Mouse (Mus musculus): ENCODE results near the gene Wnt5a.

Wnt5a gene

DNA sequence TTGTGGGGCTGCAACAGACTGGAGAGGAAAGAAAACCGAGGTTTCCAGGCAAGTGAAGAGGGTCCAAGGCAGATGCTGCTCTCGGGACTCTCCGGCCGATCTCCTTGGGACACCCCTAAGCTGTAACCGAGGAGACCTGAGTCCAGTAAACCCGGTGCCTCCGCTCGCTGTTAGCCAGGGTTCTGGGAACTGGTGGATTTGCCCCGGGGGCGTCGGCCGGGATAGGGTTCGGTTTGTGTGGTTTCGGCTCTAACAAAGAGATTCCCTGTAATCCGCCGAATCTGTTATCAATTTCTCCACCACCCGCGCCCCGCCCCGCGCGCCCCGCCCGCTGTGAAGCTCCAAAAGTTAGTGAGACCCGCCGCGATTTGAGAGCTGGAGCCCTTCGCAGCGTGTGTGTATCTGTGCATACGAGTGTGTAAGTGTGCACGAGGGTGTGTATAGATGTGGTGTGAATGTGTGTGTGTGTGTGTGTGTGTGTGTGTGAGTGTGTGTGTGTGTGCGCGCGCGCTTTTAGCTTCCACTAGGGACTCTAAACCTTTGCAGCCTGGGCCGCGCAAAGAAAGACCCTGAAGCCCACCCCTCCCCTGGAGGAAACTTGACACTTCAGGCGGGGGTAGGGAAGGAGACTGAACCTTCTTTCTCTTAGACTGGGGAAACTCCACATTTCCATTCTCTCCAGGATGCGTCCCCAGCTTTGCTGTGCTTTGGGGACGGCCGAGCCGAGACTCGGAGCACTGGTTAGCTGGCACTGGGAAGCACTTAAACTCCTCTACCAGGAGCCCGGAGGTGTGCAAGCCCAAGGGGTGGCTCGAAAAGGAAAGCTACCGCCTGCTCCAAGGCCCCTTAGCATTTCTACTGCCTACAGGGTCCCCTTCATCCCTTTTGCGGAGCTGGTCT lies 5.1 kb downstream of the Wnt5a start:
- DNase-seq: peak; percentile 4

DNA sequence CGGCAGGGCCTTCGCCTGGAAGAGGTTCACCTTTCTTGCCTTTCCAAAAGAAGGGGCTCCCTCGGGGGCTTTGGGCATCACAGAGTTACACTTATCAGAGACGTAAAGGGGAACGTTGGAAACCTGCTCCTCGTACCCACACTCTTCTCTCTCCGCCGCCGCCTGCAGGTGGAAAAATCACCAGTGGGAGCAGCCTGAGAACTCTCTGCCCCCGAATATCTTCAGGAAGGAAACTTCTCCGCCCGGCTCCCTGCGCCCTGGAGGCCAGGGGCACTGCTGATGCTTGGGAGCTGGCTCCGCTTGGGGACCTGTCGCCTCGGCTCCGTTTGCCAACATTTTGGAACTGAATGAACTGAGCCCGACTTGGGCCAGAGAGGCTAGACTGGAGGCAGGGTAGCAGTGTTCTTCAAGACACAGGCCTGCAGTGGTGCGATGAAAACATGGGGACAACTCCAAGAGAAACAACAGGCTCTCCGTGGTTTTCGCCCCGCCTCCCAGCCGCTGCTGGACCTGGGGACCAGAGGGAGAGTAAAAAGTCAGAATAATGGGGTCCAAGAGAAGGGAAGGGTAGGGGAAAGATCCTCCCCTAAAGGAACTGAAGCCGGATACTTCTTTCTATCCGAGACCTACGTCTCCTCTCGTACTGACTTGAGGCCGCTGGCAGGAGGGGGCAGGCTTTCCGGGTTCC lies 5.9 kb downstream of the Wnt5a start:
- peak; percentile 15 for DNase-seq

DNA sequence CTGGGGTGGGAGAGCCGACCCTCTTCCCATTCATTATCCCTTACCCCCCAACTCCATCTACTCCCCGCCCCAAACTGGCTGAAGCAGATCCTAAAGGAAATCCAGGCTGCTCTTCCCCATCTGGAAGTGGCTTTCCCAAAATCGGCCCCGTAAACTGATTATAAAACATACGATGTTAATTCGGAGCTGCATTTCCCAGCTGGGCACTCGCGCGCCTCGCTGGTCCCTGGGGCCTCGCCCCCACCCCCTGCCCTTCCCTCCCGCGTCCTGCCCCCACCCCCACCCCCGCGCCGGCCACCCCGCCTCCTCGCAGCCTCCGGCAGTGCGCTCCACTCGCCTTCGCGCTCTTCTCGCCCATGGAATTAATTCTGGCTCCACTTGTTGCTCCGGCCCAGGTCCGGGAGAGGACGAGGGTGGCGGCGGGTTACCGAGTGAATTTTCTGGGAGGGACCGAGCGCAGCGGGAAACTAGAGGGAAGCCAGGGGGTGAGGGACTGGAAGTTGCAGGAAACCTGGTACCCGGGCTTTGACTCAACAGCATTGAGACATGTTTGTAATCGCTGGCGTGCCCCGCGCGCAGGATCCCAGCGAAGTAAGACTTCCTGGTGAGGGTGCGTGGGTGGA lies 6.6 kb downstream of the Wnt5a start:
- peak; percentile 9 for DNase-seq

DNA sequence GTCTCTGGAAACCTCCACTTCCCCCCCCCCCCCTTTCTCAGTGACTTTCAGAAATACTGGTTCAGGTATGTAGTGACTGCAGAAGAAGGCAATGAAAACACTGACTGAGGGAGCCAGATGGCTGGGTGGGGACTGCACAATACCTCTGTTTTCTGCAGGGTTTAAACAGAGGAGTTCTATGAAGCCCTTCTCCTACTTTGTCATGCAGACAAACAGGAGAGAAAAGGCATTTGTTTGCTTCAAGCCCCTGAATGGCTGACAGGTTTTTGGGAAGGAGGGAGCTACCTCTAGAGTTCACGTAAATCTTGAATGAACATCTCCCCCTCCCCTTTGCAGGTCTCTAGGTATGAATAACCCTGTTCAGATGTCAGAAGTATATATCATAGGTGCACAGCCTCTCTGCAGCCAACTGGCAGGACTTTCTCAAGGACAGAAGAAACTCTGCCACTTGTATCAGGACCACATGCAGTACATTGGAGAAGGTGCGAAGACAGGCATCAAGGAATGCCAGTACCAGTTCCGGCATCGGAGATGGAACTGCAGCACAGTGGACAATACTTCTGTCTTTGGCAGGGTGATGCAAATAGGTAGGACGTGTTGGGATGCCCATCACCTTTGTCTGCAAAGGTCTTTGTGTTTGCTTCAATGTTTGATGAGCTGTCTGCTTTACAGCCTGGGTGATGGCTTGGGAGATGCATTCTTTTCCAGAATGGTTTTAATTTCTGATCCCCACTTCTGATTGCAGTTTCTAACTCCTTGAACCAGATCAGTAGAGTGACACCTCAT lies 8.4 kb downstream of the Wnt5a start:
- DNase-seq: no peak

DNA sequence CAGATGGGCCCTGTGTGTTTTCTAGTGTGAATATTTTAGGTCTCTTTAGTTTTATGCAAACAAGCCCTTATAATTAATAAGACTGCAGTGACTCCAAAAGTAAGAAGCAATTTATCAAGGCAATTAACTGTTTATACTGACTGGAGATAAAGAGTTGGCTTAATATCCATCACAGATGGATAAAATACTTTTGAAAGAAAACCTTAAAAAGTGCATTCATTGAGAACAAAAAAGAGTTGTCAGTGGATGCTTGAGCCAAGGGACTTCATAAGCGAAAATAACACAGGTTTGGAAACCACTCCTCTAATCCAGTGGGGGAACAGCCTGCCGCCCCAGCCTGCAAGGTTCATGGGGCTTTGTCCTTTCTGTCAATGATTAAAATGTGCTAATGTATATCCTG lies 9.6 kb downstream of the Wnt5a start:
- DNase-seq: no peak

DNA sequence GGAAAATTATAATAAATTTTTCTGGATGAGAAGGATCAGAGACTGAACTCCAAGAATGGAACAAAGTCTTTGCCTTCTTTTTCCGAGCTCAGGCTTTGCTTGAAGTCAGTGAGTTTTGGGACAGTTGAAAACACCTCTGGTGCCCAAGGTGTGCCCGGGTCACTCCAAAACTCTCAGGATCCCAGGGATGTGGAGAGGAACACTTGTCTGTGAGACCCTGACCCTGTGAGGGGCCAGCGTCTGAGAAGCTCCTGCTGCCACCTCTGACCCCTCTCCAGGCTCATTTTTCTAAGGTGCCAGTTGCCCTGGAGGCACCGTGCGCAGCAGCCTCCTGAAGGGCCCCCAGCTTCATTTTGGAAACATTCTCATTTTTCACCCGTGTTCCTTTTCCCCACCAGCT lies 10.8 kb downstream of the Wnt5a start:
- DNase-seq: no peak

DNA sequence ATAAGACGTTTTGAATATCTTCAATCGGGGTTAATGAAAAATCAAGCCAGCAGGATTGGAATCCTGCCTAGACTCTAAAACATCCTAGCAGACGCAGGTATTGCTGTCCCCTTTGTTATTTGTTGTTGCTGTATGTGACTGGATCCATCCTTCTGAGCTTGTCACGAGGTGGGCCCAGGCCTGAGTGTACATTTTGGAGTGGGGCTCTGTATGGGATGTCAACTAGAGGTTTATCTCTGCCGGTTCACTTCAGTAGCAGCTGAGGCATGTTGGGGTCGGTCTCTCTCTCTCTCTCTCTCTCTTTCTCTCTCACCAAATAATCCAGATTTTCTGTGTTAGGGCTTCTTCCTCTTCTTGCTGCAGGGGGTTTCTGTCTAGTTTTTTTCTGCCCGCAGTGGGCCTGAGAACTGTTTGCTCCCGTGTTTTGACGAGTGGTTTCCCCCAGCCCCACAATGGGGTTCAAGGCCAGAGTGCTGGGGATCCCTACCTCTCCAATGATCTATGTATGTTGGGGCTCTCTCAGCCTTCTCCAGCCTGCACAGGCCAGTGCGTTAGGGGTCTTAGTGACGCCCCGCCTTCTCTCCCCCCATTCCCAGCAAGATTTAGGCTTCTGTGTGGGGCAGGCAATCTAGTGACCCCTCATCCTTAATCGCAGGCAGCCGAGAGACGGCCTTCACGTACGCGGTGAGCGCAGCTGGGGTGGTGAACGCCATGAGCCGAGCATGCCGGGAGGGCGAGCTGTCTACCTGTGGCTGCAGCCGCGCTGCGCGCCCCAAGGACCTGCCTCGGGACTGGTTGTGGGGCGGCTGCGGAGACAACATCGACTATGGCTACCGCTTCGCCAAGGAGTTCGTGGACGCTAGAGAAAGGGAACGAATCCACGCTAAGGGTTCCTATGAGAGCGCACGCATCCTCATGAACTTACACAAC lies 13.3 kb downstream of the Wnt5a start:
- no peak for DNase-seq

DNA sequence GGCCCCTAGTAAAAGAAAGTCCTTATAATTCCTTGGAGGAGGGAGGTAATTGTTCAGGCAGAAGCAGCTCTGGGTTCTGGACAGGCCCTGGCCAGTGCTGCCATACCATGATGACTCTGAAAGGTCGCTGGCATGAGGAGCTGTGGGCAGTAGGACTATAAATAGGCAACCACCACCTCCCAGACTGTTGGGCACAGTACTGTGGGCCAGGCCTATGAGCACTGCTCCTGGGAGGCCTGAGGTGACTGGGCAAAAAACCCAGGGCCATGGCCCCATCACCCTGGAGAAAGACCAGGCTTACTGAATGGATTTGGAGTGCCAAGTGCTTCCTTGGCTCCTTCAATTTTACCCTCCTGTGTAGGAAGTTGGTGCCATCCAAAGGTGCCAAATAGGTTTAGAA lies 16.6 kb downstream of the Wnt5a start:
- DNase-seq: no peak

DNA sequence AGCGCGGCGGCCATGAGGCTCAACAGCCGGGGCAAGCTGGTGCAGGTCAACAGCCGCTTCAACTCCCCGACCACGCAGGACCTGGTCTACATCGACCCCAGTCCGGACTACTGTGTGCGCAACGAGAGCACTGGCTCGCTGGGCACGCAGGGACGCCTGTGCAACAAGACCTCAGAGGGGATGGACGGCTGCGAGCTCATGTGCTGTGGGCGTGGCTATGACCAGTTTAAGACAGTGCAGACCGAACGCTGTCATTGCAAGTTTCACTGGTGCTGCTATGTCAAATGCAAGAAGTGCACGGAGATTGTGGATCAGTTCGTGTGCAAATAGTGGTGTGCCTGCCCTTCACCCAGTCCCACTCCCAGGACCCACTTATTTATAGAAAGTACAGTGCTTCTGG lies 18.1 kb downstream of the Wnt5a start:
- DNase-seq: no peak

DNA sequence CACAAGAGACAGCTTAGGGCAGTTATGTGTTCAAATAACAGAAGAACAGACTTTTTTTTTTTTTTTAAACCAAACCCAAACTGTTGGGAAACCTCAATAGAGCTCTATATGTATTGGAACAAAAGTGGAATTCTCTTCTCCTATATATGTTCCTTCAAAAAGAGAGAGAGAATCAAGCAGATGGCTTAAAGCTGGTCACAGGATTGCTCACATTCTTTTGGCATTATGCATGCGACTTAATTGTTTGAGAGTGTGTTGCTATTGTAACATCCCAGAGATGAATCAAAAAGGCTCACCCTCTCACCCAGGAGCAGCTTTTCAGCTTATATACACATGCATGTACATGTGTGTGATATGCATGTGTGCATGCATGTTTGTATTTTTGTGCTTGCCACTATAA lies 21.0 kb downstream of the Wnt5a start:
- DNase-seq: no peak

DNA sequence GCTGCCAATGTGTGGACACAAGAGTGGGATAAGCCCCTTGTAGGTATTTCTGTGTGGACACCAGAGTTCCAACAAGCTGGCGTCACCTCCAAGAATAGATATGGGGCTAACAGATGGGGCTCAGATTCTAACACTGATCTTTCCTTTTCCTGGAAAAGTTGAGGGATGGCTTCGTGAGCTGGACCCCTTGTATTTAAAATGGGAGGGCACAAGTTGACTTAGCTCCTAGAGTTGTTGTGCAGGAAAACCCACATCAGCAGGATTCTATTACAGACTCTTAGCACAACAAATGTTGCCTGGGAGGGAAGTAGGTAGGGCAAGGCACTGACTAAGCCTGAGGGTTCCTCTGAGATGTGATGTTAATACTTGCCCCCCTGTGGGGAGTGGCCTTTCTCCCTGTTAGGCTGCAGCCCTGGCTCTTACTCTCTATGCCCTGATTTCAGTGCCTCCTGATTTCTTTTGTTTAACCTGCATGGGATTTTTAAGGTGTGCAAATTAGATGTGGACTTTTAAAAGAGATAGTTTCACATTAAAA lies 23.7 kb downstream of the Wnt5a start:
- DNase-seq: no peak

DNA sequence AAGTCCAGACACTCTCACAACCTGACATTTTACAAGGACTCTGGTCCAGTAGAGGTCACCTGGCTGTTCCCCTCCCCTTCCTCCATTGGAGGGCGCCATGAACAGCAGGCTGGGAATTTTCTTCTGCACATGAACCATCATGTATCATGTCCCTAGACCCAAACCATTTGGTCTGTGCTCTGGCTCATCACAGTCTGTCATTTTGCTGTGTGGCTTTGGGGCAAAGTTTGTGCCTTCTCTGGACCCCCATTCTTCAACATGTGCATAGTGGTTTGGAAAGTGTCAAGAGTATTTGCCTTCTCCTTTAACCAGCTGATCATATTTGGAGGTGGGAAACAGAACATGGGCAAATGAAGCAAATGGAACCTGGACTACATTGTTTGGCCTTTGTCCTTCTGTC lies 27.0 kb downstream of the Wnt5a start:
- no peak for DNase-seq

DNA sequence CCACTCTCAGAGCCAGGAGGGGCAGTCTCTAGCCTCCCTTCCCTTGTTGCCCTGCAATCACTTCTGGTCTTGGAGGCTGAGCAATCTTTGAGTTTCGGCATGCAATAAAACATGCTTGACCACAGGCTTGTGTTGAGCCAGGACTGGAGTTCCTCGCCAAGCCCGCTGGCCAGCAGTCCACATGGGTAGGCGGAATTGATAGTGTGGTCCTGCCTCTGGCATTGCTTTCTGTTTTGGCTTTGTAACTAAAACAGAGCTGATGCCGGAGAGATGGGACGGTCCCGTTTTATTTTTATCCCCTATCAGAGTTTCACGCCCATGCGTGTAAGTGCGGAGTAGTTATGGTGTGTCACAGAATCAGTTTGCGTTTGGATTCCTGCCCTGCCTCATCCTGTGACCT lies 28.4 kb downstream of the Wnt5a start:
- DNase-seq: peak; percentile 55

DNA sequence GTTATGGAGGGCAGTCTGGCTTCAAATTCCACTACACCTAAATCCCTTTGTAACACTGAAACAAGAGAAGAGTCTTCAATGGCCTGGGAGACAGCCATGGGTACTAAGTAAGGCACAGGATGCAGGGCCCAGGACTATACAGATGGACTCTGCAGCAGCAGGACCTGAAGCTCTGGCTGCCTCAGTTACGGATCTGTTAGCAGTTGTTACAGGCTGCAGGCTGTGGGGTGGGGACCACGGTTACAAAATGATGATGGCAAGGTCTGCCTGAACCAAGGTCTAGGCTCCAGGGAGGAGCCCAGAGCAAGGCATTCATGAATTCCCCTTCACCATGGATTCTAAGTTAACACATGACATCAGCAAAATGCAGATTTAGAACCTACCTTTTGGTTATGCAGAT lies 29.3 kb downstream of the Wnt5a start:
- DNase-seq: no peak

DNA sequence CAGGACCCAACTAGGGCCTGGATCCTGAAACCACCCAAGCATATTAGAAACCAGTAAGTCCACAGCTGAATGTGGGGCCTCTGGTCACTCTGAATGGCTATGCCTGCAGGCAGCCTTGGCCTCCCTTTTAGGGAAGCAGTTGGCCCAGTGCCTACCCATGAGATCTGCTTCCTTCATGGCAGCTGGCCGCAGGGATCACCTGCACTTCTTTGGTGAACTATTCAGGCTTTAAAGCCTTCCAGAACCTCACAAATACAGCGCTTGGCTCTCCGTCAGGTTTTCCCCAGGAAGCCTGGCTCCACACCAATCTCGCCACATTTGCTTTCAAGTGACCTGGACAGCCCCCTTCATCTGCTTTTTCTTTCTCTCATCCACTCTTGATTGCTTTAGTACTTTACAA lies 31.3 kb downstream of the Wnt5a start:
- no peak for DNase-seq

DNA sequence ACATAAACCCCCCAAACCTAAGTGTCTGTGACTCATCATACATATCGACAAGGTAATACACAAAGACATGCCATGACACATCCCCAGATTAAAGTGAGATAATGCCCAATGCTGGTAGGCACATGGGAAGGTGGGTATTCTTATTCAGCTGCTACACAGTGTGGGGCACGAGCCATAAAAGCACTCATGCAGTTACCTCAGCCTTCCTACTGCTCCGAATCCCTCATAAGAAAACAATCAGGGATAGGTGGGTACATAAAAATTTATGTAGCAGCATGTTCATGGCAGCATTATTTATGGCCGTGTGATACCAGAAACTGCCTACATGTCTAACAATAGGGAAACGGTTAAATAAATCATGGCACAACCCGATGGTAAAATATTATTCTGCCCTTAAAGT lies 35.0 kb downstream of the Wnt5a start:
- no peak for DNase-seq

DNA sequence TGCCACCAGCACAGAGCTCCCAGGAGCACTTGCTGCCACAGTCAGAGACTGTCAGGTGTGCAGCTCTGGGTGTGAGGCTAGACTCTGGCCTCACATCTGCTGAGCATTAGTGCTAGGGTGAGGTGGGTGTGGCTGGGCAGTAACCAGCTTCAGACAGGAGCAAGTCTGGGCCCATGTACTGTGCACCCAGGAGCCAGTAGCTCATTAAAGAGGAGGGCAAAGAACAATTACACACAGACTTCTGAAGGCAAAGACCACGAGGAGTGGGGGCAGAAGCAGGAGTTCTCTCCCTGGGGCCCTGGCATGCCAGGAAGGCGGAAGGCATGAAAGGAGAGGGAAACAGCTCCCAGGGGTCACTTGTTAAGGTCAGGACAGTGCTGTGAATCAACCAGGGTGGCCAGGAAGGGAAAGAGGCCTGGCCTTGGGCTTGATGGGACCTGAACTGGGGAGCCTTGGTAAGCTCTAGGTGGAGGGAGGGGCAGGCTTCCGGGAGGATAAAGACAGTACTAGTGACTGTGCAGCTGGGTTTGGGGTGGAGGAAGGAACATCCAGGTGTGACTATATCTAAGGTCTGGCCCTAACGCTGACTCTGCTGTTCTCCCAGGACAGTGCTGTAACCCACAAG lies 37.7 kb downstream of the Wnt5a start:
- no peak for DNase-seq

DNA sequence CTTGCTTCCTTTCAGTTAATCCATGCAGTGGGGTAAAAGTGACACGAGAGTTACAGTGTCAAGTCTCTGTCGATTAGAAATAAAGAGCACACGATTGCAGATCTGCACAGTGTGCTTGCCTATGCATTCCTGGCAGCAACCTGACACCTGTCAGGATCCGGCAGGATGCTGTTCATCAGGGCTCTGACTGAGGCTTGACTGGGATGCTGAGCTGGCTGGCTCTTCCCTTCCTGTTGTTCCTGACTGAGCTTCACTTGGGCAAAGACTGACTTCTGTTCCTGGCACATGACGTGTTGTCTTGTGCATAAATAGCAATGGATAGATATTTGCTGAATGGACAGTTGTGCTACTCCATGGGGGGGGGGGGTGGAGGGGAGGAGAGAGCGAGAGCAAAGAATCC lies 57.3 kb downstream of the Wnt5a start:
- DNase-seq: no peak

Measured in lung, postnatal 36 days (tissue).